Mouse (Mus musculus) embryonic facial prominence, embryonic 14.5 days (tissue): ENCODE measurements at regions not wholly inside any gene's neighbourhood (a gene's known extent, or its start where the extent isn't known, plus 50 kb on each side); places are given as distances from the start of the nearest gene placed in this dataset.
A peak's percentile ranks its signal among the peaks of the same experiment; 100 is the strongest.
"Not testable (repeated sequence)": the region's sequence is repeated elsewhere in the genome, so short reads cannot be mapped to it uniquely, and the experiment has no call there.

Source experiments
- ATAC-seq: fragments of 200-750 bp; cut with Nextera tagmentation; 2 replicates; pipeline ENCODE4 v1.8.0; 2017; ENCODE audit warnings: low read depth, moderate number of reproducible peaks, moderate TSS enrichment
- DNase-seq: peaks from one replicate; pipeline ENCODE4 v3.0.0-alpha.2; 2015; ENCODE audit warnings: low spot score
- H3K27ac ChIP-seq: fragments of 300-500 bp; sonication (generic); replicated peaks from 2 replicates; pipeline ENCODE4 v1.5.1; 2014; ENCODE audit warnings: low read depth, mild to moderate bottlenecking, low read length, moderate library complexity
- H3K27me3 ChIP-seq: fragments of 300-500 bp; sonication (generic); replicated peaks from 2 replicates; pipeline ENCODE4 v1.6.1; 2014; ENCODE audit warnings: low read length; ENCODE audit not compliant: control insufficient read depth, insufficient read depth
- H3K36me3 ChIP-seq: fragments of 300-500 bp; sonication (generic); 2 replicates; pipeline ENCODE4 v1.6.1; 2014; ENCODE audit warnings: low read length, mixed read lengths; ENCODE audit not compliant: control insufficient read depth, insufficient read depth
- H3K4me1 ChIP-seq: fragments of 300-500 bp; sonication (generic); 2 replicates; pipeline ENCODE4 v1.6.1; 2014; ENCODE audit warnings: antibody characterized with exemption, low read length; ENCODE audit not compliant: control insufficient read depth, insufficient read depth
- H3K4me2 ChIP-seq: fragments of 300-500 bp; sonication (generic); 2 replicates; pipeline ENCODE4 v1.6.1; 2014; ENCODE audit warnings: low read depth, mild to moderate bottlenecking, low read length, moderate library complexity, mixed read lengths
- H3K4me3 ChIP-seq: fragments of 300-500 bp; sonication (generic); 2 replicates; pipeline ENCODE4 v1.5.1; 2014; ENCODE audit warnings: low read depth, mild to moderate bottlenecking, low read length
- H3K9ac ChIP-seq: fragments of 300-500 bp; sonication (generic); 2 replicates; pipeline ENCODE4 v1.6.1; 2014; ENCODE audit warnings: low read depth, mild to moderate bottlenecking, low read length, moderate library complexity, mixed read lengths
- H3K9me3 ChIP-seq: fragments of 300-500 bp; sonication (generic); 2 replicates; pipeline ENCODE4 v1.6.1; 2016; ENCODE audit warnings: low read length; ENCODE audit not compliant: control insufficient read depth
- WGBS: fragments of 180-500 bp; shearing (Covaris S2); extraction: QIAGEN DNeasy Blood & Tissue Kit; methylation state at CpG from one replicate; pipeline ENCODE4 v1.1.7; 2014; 5-methylcytosine and 5-hydroxymethylcytosine counted together

GRCm38 (mm10) chr17:13482136-13482535 lies 127.8 kb downstream of the Tcp10c start:
- Histone ChIP-seq H3K4me1 (peaks cover 9% of the 10 kb centered on the region), H3K9ac (no peak overlapping the region), H3K4me2 (no peak overlapping the region), H3K27ac (no peak overlapping the region), H3K9me3 (no peaks in the 10 kb centered on the region), H3K36me3 (no peaks in the 10 kb centered on the region), H3K4me3 (no peak overlapping the region), H3K27me3 (no peaks in the 10 kb centered on the region)
- no peak for ATAC-seq
- DNase-seq, result no peak
- WGBS, result 76% methylated on average over 3 of the region's 3 CpGs

DNA sequence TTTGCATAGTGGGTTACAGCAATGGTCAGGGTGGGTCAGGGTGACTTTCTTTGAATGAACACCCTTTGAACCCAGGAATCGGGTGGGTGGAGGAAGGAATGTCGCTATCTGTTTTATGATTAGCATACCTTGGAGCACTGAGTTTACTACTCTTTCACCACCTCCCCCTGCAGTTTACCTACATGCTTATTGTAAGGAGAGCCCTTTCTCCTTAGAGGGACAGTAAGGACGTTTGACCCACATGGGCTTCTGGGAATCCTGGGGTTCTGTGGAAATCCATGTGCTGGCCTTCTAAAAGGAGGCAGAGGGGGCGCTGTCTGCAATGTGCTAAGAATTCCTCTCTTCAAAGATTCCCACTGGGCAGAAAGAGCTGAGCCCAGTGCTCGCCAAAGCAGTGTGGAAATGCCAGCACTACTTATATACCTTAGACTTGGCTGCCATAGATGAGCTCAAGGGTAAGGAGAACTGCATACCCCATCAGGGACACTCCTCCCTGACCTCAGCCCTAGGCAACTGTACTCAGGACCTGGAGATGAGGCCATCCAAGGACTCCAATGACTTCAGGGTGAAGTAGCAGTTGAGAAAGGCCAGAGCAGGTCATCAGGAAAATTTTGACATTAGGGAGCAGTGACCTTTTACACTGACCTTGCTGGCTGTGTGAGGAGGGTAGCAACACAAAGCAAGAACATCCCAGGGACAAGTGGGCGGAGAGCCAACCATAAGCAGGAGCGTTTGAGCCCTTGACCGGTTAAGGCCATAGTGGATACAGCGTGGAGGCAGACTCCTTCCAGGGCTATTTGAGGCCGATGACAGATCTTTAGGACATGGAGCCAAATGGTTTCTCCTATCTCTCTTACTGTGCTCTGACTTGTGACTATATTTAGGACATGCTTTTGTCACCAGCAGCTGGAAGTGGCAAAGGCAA lies 133.2 kb downstream of the Tcp10c start:
- 79% methylated on average over 10 of the region's 10 CpGs for WGBS
- DNase-seq, result no peak
- H3K27ac ChIP-seq, result no peak overlapping the region
- no peak for ATAC-seq
- H3K36me3 ChIP-seq, result no peaks in the 10 kb centered on the region
- no peaks in the 10 kb centered on the region for H3K4me1 ChIP-seq
- H3K9ac ChIP-seq, result no peak overlapping the region
- no peaks in the 10 kb centered on the region for H3K27me3 ChIP-seq
- no peak overlapping the region for H3K4me2 ChIP-seq
- no peak overlapping the region for H3K4me3 ChIP-seq
- no peaks in the 10 kb centered on the region for H3K9me3 ChIP-seq

DNA sequence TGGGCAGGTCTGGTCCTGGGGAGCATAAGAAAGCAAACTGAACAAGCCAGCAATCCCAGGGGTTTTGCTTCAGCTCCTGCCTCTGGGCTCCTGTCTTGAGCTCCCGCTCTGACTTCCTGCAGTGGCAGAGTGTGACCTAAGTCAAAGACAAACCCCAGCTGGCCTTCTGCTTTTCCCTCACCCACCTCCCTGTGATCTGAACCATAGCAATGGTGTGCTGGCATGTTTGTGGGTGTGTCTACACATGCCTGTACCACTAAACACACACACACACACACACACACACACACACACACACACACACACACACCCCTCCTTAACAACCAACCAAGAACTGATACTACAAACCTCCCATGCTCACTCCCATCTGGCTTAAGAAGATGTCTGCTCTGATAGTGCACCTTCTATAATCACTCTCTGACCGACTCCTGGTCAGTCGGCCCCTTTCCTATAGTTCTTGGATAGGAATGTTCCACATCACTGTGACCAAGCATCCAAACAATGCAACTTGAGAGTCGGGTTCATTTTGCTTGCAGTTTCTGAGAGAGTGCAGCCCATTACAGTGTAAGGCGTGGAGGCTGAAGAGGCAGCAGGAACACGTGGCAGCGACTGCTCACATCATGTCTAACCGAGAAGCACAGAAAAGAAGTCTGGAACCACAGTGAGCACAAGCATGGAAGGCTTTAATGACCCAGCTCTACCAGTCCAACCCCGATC lies 134.4 kb downstream of the Tcp10c start:
- no peaks in the 10 kb centered on the region for H3K36me3 ChIP-seq
- no peak overlapping the region for H3K9ac ChIP-seq
- H3K27me3 ChIP-seq, result no peaks in the 10 kb centered on the region
- ATAC-seq (no peak), DNase-seq (no peak)
- H3K27ac ChIP-seq, result no peak overlapping the region
- no peaks in the 10 kb centered on the region for H3K4me1 ChIP-seq
- no peaks in the 10 kb centered on the region for H3K9me3 ChIP-seq
- no peak overlapping the region for H3K4me3 ChIP-seq
- WGBS, result 70% methylated on average over 9 of the region's 9 CpGs
- no peak overlapping the region for H3K4me2 ChIP-seq

- not testable (repeated sequence) for H3K4me3 ChIP-seq, H3K36me3 ChIP-seq, H3K4me1 ChIP-seq, H3K9me3 ChIP-seq, H3K4me2 ChIP-seq, H3K27ac ChIP-seq, H3K9ac ChIP-seq, H3K27me3 ChIP-seq, DNase-seq, ATAC-seq
- WGBS, result 88% methylated on average over 1 of the region's 1 CpGs
Observed at GRCm38 (mm10) chr17:13492239-13492638, 137.9 kb downstream of the Tcp10c start.

GRCm38 (mm10) chr17:13492649-13493277 lies 138.4 kb downstream of the Tcp10c start:
- not testable (repeated sequence) for H3K27ac ChIP-seq, H3K9ac ChIP-seq, H3K27me3 ChIP-seq, H3K9me3 ChIP-seq, H3K4me2 ChIP-seq, H3K4me3 ChIP-seq, H3K4me1 ChIP-seq, H3K36me3 ChIP-seq, ATAC-seq, DNase-seq
- 50% methylated on average over 3 of the region's 7 CpGs for WGBS

DNA sequence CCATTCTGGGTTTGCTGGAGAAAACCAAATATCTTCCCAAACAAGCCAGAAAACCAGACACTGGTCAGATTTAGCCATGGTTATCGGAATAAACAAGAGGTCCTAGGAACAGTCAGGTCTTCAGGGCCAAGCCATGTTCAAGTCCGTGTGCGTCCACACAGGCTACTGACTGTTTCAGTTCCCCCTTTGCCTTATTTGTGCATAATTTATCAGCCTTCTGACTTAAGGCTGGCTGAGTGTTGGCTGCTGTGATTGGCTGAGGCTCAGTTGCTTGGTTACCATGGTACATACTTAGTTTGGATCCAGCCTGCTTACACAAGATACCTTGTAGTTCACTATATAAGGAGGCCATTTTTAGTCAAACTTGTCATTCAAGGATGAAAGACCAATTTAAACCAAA lies 139.5 kb downstream of the Tcp10c start:
- not testable (repeated sequence) for H3K4me3 ChIP-seq, H3K4me2 ChIP-seq, H3K9ac ChIP-seq, ATAC-seq, H3K27me3 ChIP-seq, DNase-seq, H3K9me3 ChIP-seq, H3K27ac ChIP-seq, H3K4me1 ChIP-seq, H3K36me3 ChIP-seq
- WGBS, result 94% methylated on average over 3 of the region's 3 CpGs

- no CpG with 5 or more reads among the region's 1 CpGs for WGBS
- ATAC-seq, DNase-seq, H3K4me2 ChIP-seq, H3K4me3 ChIP-seq, H3K27ac ChIP-seq, H3K9ac ChIP-seq, H3K4me1 ChIP-seq, H3K27me3 ChIP-seq, H3K9me3 ChIP-seq, H3K36me3 ChIP-seq: not testable (repeated sequence)
Observed at GRCm38 (mm10) chr17:13494475-13494874, 140.1 kb downstream of the Tcp10c start.

- not testable (repeated sequence) for H3K4me1 ChIP-seq, DNase-seq, H3K4me3 ChIP-seq, H3K9me3 ChIP-seq, H3K27me3 ChIP-seq, H3K4me2 ChIP-seq, ATAC-seq, H3K36me3 ChIP-seq, H3K9ac ChIP-seq
- H3K27ac ChIP-seq, result peak overlapping the region; percentile 67
- WGBS, result 35% methylated on average over 1 of the region's 1 CpGs
Observed at GRCm38 (mm10) chr17:13504365-13504764, 150.0 kb downstream of the Tcp10c start.
